Mouse (Mus musculus) CH12.LX (cell line): ENCODE measurements around the gene Ube2e1. TPM values are rescaled to one million over a fixed set of nuclear protein-coding genes. Genes with fewer than 3 reads are reported as not detected.
A peak's percentile ranks its signal among the peaks of the same experiment; 100 is the strongest.

Source experiments
- DNase-seq: peaks from one replicate; pipeline ENCODE4 v3.0.0-alpha.2; 2013; ENCODE audit errors: extremely low read depth
- H3K27ac ChIP-seq: 2 replicates; pipeline ENCODE4 v1.5.1; 2012; ENCODE audit warnings: low read depth, mild to moderate bottlenecking, control low read depth, moderate library complexity; ENCODE audit not compliant: insufficient read depth
- H3K27me3 ChIP-seq: replicated peaks from 2 replicates; pipeline ENCODE3; 2012; ENCODE audit warnings: inconsistent platforms
- H3K36me3 ChIP-seq, 2 experiments: replicated peaks in 1 of 2; 2 replicates each; pipeline versions ENCODE3 to v1.6.1; 2012; ENCODE audit warnings: inconsistent platforms in 1 of 2, low read length in 1 of 2, mild to moderate bottlenecking in 1 of 2, mixed read lengths in 1 of 2, moderate library complexity in 1 of 2; ENCODE audit not compliant: control insufficient read depth in 1 of 2, insufficient read depth in 1 of 2
- H3K4me1 ChIP-seq, 2 experiments: 2 replicates each; pipeline ENCODE4 v1.6.1; 2012; ENCODE audit warnings: inconsistent platforms in 1 of 2, moderate library complexity in 1 of 2; ENCODE audit not compliant: insufficient read depth in 2 of 2, control insufficient read depth in 1 of 2
- H3K4me2 ChIP-seq: 2 replicates; pipeline ENCODE4 v1.6.1; 2012; ENCODE audit warnings: low read depth, mild to moderate bottlenecking, control low read depth; ENCODE audit not compliant: poor library complexity, insufficient read depth, severe bottlenecking
- H3K4me3 ChIP-seq, 3 experiments: fragments of 150-350 bp in 1 of 3; sonication (generic) in 1 of 3; replicated peaks in 1 of 3; 2 replicates each; pipeline versions ENCODE3 to v1.5.1; 2011 to 2012; ENCODE audit warnings: low read depth in 2 of 3, low read length in 2 of 3, mild to moderate bottlenecking in 2 of 3, moderate library complexity in 2 of 3, control low read depth in 1 of 3, improper control_type of control experiment in 1 of 3, inconsistent platforms in 1 of 3, mixed read lengths in 1 of 3; ENCODE audit not compliant: poor library complexity in 1 of 3
- H3K79me2 ChIP-seq: replicated peaks from 2 replicates; pipeline ENCODE4 v1.6.1; 2012; ENCODE audit warnings: mild to moderate bottlenecking, moderate library complexity; ENCODE audit not compliant: control insufficient read depth, poor library complexity, insufficient read depth, severe bottlenecking; ENCODE audit errors: extremely low read depth
- H3K9ac ChIP-seq: 2 replicates; pipeline ENCODE4 v1.6.1; 2012; ENCODE audit warnings: low read depth, mild to moderate bottlenecking, control low read depth, moderate library complexity; ENCODE audit not compliant: insufficient read depth
- H3K9me3 ChIP-seq: replicated peaks from 2 replicates; pipeline ENCODE3; 2012; ENCODE audit warnings: low read length, inconsistent platforms, mixed read lengths
- BHLHE40 ChIP-seq: IDR thresholded peaks from 2 replicates; pipeline ENCODE4 v1.6.1; 2011; ENCODE audit warnings: mild to moderate bottlenecking, low read depth, low read length, improper control_type of control experiment
- CHD2 ChIP-seq: IDR thresholded peaks from 2 replicates; pipeline ENCODE4 v1.6.1; 2011; ENCODE audit warnings: low read length, improper control_type of control experiment
- CTCF ChIP-seq, 2 experiments: IDR thresholded peaks in 1 of 2; conservative IDR thresholded peaks in 1 of 2; 2 replicates each; pipeline ENCODE4 v1.5.1; 2011 to 2012; ENCODE audit warnings: low read depth in 2 of 2, low read length in 2 of 2, improper control_type of control experiment in 1 of 2, inconsistent platforms in 1 of 2, mild to moderate bottlenecking in 1 of 2, moderate library complexity in 1 of 2
- ELF1 ChIP-seq: IDR thresholded peaks from 2 replicates; pipeline ENCODE4 v1.6.1; 2014; ENCODE audit warnings: low read depth, mild to moderate bottlenecking, inconsistent platforms, low read length, improper control_type of control experiment
- EP300 ChIP-seq: IDR thresholded peaks from 2 replicates; pipeline ENCODE4 v1.6.1; 2011; ENCODE audit warnings: low read length, improper control_type of control experiment
- HCFC1 ChIP-seq: IDR thresholded peaks from 2 replicates; pipeline ENCODE4 v1.6.1; 2012; ENCODE audit warnings: low read depth, mild to moderate bottlenecking, inconsistent platforms, low read length, improper control_type of control experiment
- IRF4 ChIP-seq: IDR thresholded peaks from 2 replicates; pipeline ENCODE4 v1.6.1; 2014; ENCODE audit warnings: low read depth, mild to moderate bottlenecking, inconsistent platforms, low read length, improper control_type of control experiment
- JUN ChIP-seq: IDR thresholded peaks from 2 replicates; pipeline ENCODE4 v1.6.1; 2011; ENCODE audit warnings: low read depth, mild to moderate bottlenecking, low read length, improper control_type of control experiment, moderate library complexity; ENCODE audit not compliant: insufficient read depth
- JUND ChIP-seq: conservative IDR thresholded peaks from 2 replicates; pipeline ENCODE4 v1.6.1; 2011; ENCODE audit warnings: low read depth, low read length, improper control_type of control experiment
- KAT2A ChIP-seq: IDR thresholded peaks from 2 replicates; pipeline ENCODE4 v1.6.1; 2012; ENCODE audit warnings: low read length, improper control_type of control experiment, inconsistent platforms; ENCODE audit not compliant: insufficient replicate concordance
- MAFK ChIP-seq: IDR thresholded peaks from 2 replicates; pipeline ENCODE4 v1.6.1; 2011; ENCODE audit warnings: low read length, improper control_type of control experiment; ENCODE audit not compliant: insufficient replicate concordance
- MAX ChIP-seq: IDR thresholded peaks from 2 replicates; pipeline ENCODE4 v1.6.1; 2011; ENCODE audit warnings: low read length, improper control_type of control experiment
- MAZ ChIP-seq: IDR thresholded peaks from 2 replicates; pipeline ENCODE4 v1.6.1; 2012; ENCODE audit warnings: low read depth, mild to moderate bottlenecking, inconsistent platforms, low read length, improper control_type of control experiment, moderate library complexity
- MXI1 ChIP-seq: IDR thresholded peaks from 2 replicates; pipeline ENCODE4 v1.6.1; 2011; ENCODE audit warnings: mild to moderate bottlenecking, low read depth, low read length, improper control_type of control experiment
- MYC ChIP-seq: IDR thresholded peaks from 2 replicates; pipeline ENCODE4 v1.6.1; 2011; ENCODE audit warnings: low read depth, mild to moderate bottlenecking, improper control_type of control experiment, low read length
- POLR2A ChIP-seq: IDR thresholded peaks from 2 replicates; pipeline ENCODE4 v1.6.1; 2011; ENCODE audit warnings: low read depth, mild to moderate bottlenecking, improper control_type of control experiment, low read length
- POLR2AphosphoS2 ChIP-seq: IDR thresholded peaks from 2 replicates; pipeline ENCODE4 v1.6.1; 2011; ENCODE audit warnings: low read depth, low read length, improper control_type of control experiment
- RAD21 ChIP-seq: IDR thresholded peaks from 2 replicates; pipeline ENCODE4 v1.6.1; 2011; ENCODE audit warnings: low read depth, mild to moderate bottlenecking, low read length, improper control_type of control experiment, moderate library complexity
- SIN3A ChIP-seq: IDR thresholded peaks from 2 replicates; pipeline ENCODE4 v1.6.1; 2012; ENCODE audit warnings: low read length, improper control_type of control experiment, inconsistent platforms
- SMC3 ChIP-seq: IDR thresholded peaks from 2 replicates; pipeline ENCODE4 v1.6.1; 2011; ENCODE audit warnings: low read depth, low read length, improper control_type of control experiment
- TBP ChIP-seq: conservative IDR thresholded peaks from 2 replicates; pipeline ENCODE4 v1.6.1; 2011; ENCODE audit warnings: low read depth, low read length, improper control_type of control experiment
- TCF12 ChIP-seq: IDR thresholded peaks from 2 replicates; pipeline ENCODE4 v1.6.1; 2014; ENCODE audit warnings: low read depth, mild to moderate bottlenecking, inconsistent platforms, low read length, improper control_type of control experiment
- UBTF ChIP-seq: IDR thresholded peaks from 2 replicates; pipeline ENCODE4 v1.6.1; 2012; ENCODE audit warnings: low read depth, mild to moderate bottlenecking, inconsistent platforms, low read length, improper control_type of control experiment, moderate library complexity
- USF1 ChIP-seq: IDR thresholded peaks from 2 replicates; pipeline ENCODE4 v1.6.1; 2014; ENCODE audit warnings: low read depth, mild to moderate bottlenecking, inconsistent platforms, low read length, improper control_type of control experiment
- USF2 ChIP-seq: conservative IDR thresholded peaks from 2 replicates; pipeline ENCODE4 v1.6.1; 2011; ENCODE audit warnings: low read depth, low read length, improper control_type of control experiment
- ZKSCAN1 ChIP-seq: IDR thresholded peaks from 2 replicates; pipeline ENCODE4 v1.6.1; 2012; ENCODE audit warnings: low read depth, inconsistent platforms, low read length, improper control_type of control experiment, borderline replicate concordance
- dilution Hi-C: fragments of 300-500 bp; cut with MboI; formaldehyde crosslinking; loops from 2 replicates; pipeline ENCODE4 v1.14.3; 2020; ENCODE audit warnings: low sequenced_read_pairs; ENCODE audit not compliant: extremely low pct_unique_long_range_greater_than_20kb, extremely low pct_ligation_motif_present
- in situ Hi-C: fragments of 300-500 bp; cut with MboI; formaldehyde crosslinking; loops from 3 replicates; pipeline ENCODE4 v1.14.3; 2019; ENCODE audit warnings: low sequenced_read_pairs, low pct_ligation_motif_present, low pct_unique_long_range_greater_than_20kb, mixed read lengths
- polyA plus RNA-seq: library from polyadenylated mRNA; unstranded; fragments of >175 nt; gene quantifications from 2 replicates; pipeline ENCODE4 v1.2.1, GENCODE M21; 2012; ENCODE audit warnings: low read depth; ENCODE audit not compliant: insufficient read length
- total RNA-seq, 2 experiments: library from RNA; depleted of rRNA; stranded (reverse); fragments of 300-350 nt in 1 of 2; fragments of >200 nt in 1 of 2; gene quantifications; 2 replicates each; pipeline ENCODE4 v1.2.3; 2012 to 2014

The Ube2e1 gene
- total and polyA plus RNA-seq, 3 experiments = 28.1 to 202 (median 183) TPM

- H3K27ac ChIP-seq = peak within 1 kb of the TSS; percentile 39; the same call in 1 of the 2 replicates
Measured at GRCm38 (mm10) chr14:18238750-18239731, 92.6 kb downstream of the Ube2e1 start, which contains the start of gene Nr1d2. Gene Nr1d2, minus strand, starts transcription at chr14:18239127.

GRCm38 (mm10) chr14:18238131-18238749, 93.4 kb downstream of the Ube2e1 start:
- Histone ChIP-seq H3K4me1 (peaks cover 0 to 42% of the 10 kb centered on the region in 2 experiments; a peak in 2 of 4 replicates), H3K79me2 (no peaks in the 10 kb centered on the region), H3K27me3 (peaks cover 11% of the 10 kb centered on the region), H3K27ac (peak overlapping the region; percentile 39; the same call in 1 of the 2 replicates), H3K4me2 (peak overlapping the region; percentile 83; the same call in 1 of the 2 replicates), H3K9ac (peak overlapping the region; percentile 56), H3K9me3 (no peaks in the 10 kb centered on the region), H3K36me3 (no peaks in the 10 kb centered on the region), H3K4me3 (peak overlapping the region; percentile 60 to 84 (median 67))
- peak; percentile 94 for DNase-seq
- dilution Hi-C loops = no loop called here
- in situ Hi-C loops = loop anchor here (5.0 kb wide), 1 partner anchor 34 kb away; the partner anchor contains the start of genes Nkiras1 and Rpl15
- TF ChIP-seq JUN = no peak
- TF ChIP-seq MAFK = no peak
- TF ChIP-seq USF2 = peak; percentile 47
- TF ChIP-seq RAD21 = no peak
- peak; percentile 99 for TF ChIP-seq MXI1
- TF ChIP-seq MAZ = 0 out of 2 replicates have a peak, but pooled peaks have one; percentile 39
- TF ChIP-seq CHD2 = peak; percentile 60; the same call in 1 of the 2 replicates
- peak; percentile 96 for TF ChIP-seq SIN3A
- no peak for TF ChIP-seq KAT2A
- no peak for TF ChIP-seq IRF4
- no peak for TF ChIP-seq JUND
- TF ChIP-seq EP300 = no peak
- TF ChIP-seq TCF12 = peak; percentile 60; the same call in 1 of the 2 replicates
- TF ChIP-seq USF1 = peak; percentile 84
- 0 out of 2 replicates have a peak, but pooled peaks have one; percentile 25 for TF ChIP-seq TBP
- peak; percentile 98 for TF ChIP-seq MAX
- TF ChIP-seq UBTF = no peak
- TF ChIP-seq POLR2A = peak; percentile 87
- peak; percentile 27; the same call in 1 of the 2 replicates for TF ChIP-seq HCFC1
- no peak for TF ChIP-seq CTCF (conservative IDR thresholded peaks at IDR 0.05 in 1 of 2, IDR thresholded peaks at IDR 0.05 in 1 of 2; ENCODE audit: low read depth in 2 of 2, low read length in 2 of 2)
- no peak for TF ChIP-seq SMC3
- peak; percentile 99 for TF ChIP-seq BHLHE40
- TF ChIP-seq ZKSCAN1 = no peak

More at GRCm38 (mm10) chr14:18238750-18239731, 92.6 kb downstream of the Ube2e1 start, which contains the start of gene Nr1d2:
- peak; percentile 97 for DNase-seq
- Histone ChIP-seq H3K36me3 (no peaks in the 10 kb centered on the region), H3K4me2 (peak within 1 kb of the TSS; percentile 83), H3K79me2 (no peaks in the 10 kb centered on the region), H3K4me3 (peak within 1 kb of the TSS; percentile 60 to 84 (median 67)), H3K9me3 (no peaks in the 10 kb centered on the region), H3K9ac (peak within 1 kb of the TSS; percentile 56), H3K4me1 (peaks cover 0 to 34% of the 10 kb centered on the region in 2 experiments; a peak in 2 of 4 replicates), H3K27me3 (peaks cover 12% of the 10 kb centered on the region)
- TF ChIP-seq SMC3 (no peak), CTCF (conservative IDR thresholded peaks at IDR 0.05 in 1 of 2, IDR thresholded peaks at IDR 0.05 in 1 of 2; ENCODE audit: low read depth in 2 of 2, low read length in 2 of 2) (peak in 1 of 2 experiments; percentile 24; a peak in 1 of 4 replicates), MAZ (0 out of 2 replicates have a peak, but pooled peaks have one; percentile 39), ELF1 (peak; percentile 77), POLR2A (peak; percentile 22; the same call in 1 of the 2 replicates), POLR2AphosphoS2 (no peak), TCF12 (no peak), CHD2 (no peak), TBP (no peak), BHLHE40 (peak; percentile 3; the same call in 1 of the 2 replicates), MXI1 (peak; percentile 86; the same call in 1 of the 2 replicates), MYC (peak; percentile 9; the same call in 1 of the 2 replicates)
- dilution Hi-C loops (no loop called here), in situ Hi-C loops (loop anchor here (5.0 kb wide), 1 partner anchor 33 kb away; the partner anchor contains the start of genes Nkiras1 and Rpl15)
